Mouse (Mus musculus) embryonic facial prominence, embryonic 15.5 days (tissue): ENCODE results near the gene Cdc42ep2. TPM values are rescaled to one million over a fixed set of nuclear protein-coding genes. Genes with fewer than 3 reads are reported as not detected.
A peak's percentile ranks its signal among the peaks of the same experiment; 100 is the strongest.

Source experiments
- ATAC-seq: fragments of 200-750 bp; cut with Nextera tagmentation; 2 replicates; pipeline ENCODE4 v1.8.0; 2017; ENCODE audit warnings: low read depth, moderate TSS enrichment; ENCODE audit not compliant: insufficient number of reproducible peaks, low FRiP score, low TSS enrichment
- H3K27ac ChIP-seq: fragments of 300-500 bp; sonication (generic); replicated peaks from 2 replicates; pipeline ENCODE4 v1.5.1; 2015; ENCODE audit warnings: mild to moderate bottlenecking, inconsistent platforms
- H3K27me3 ChIP-seq: fragments of 300-500 bp; sonication (generic); 2 replicates; pipeline ENCODE4 v1.6.1; 2015; ENCODE audit warnings: inconsistent platforms
- H3K36me3 ChIP-seq: fragments of 300-500 bp; sonication (generic); 2 replicates; pipeline ENCODE4 v1.6.1; 2015; ENCODE audit warnings: mild to moderate bottlenecking, inconsistent platforms
- H3K4me1 ChIP-seq: fragments of 300-500 bp; sonication (generic); 2 replicates; pipeline ENCODE4 v1.6.1; 2015; ENCODE audit warnings: inconsistent platforms
- H3K4me2 ChIP-seq: fragments of 300-500 bp; sonication (generic); replicated peaks from 2 replicates; pipeline ENCODE4 v1.6.1; 2015; ENCODE audit warnings: mild to moderate bottlenecking, inconsistent platforms
- H3K4me3 ChIP-seq: fragments of 300-500 bp; sonication (generic); replicated peaks from 2 replicates; pipeline ENCODE4 v1.5.1; 2015; ENCODE audit warnings: mild to moderate bottlenecking, inconsistent platforms
- H3K9ac ChIP-seq: fragments of 300-500 bp; sonication (generic); 2 replicates; pipeline ENCODE4 v1.6.1; 2015; ENCODE audit warnings: inconsistent platforms
- H3K9me3 ChIP-seq: fragments of 300-500 bp; sonication (generic); replicated peaks from 2 replicates; pipeline ENCODE4 v1.6.1; 2016; ENCODE audit warnings: inconsistent platforms
- WGBS: fragments of 180-500 bp; shearing (Covaris S2); methylation state at CpG from one replicate; pipeline ENCODE4 v1.1.7; 2015; 5-methylcytosine and 5-hydroxymethylcytosine counted together
- polyA plus RNA-seq: library from polyadenylated mRNA; unstranded; fragments of >200 nt; fragmentation: Nextera tagmentation; extraction: Ambion mirVana; gene quantifications from 2 replicates; pipeline ENCODE4 v1.2.1, GENCODE M21; 2015

The Cdc42ep2 gene
- polyA plus RNA-seq, 1 experiment from 2014 or later: 11.0 TPM

GRCm38 (mm10) chr19:5911430-5912102, 13.1 kb downstream of the Cdc42ep2 start:
- no peak for ATAC-seq
- no peaks in the 10 kb centered on the region for H3K9me3 ChIP-seq
- H3K36me3 ChIP-seq: peaks cover 10% of the 10 kb centered on the region
- WGBS: 3% methylated on average over 14 of the region's 14 CpGs
- H3K4me3 ChIP-seq: peak overlapping the region; percentile 63
- H3K4me2 ChIP-seq: peak overlapping the region; percentile 75
- H3K4me1 ChIP-seq: peaks cover 30% of the 10 kb centered on the region
- H3K27me3 ChIP-seq: no peaks in the 10 kb centered on the region
- H3K27ac ChIP-seq: peak overlapping the region; percentile 88
- H3K9ac ChIP-seq: peak overlapping the region; percentile 86

GRCm38 (mm10) chr19:5910221-5910620, 14.4 kb downstream of the Cdc42ep2 start:
- WGBS: 29% methylated on average over 6 of the region's 6 CpGs
- Histone ChIP-seq H3K4me1 (peaks cover 30% of the 10 kb centered on the region), H3K4me3 (peak overlapping the region; percentile 16; the same call in 1 of the 2 replicates), H3K27me3 (no peaks in the 10 kb centered on the region), H3K9ac (peak overlapping the region; percentile 34; the same call in 1 of the 2 replicates), H3K9me3 (no peaks in the 10 kb centered on the region), H3K4me2 (peak overlapping the region; percentile 75), H3K36me3 (peaks cover 19% of the 10 kb centered on the region), H3K27ac (peak overlapping the region; percentile 68)
- peak; percentile 26; the same call in 1 of the 2 replicates for ATAC-seq

- Histone ChIP-seq H3K4me3 (no peak overlapping the region), H3K4me2 (no peak overlapping the region), H3K9me3 (no peaks in the 10 kb centered on the region), H3K27me3 (no peaks in the 10 kb centered on the region), H3K9ac (no peak overlapping the region), H3K4me1 (peaks cover 22% of the 10 kb centered on the region), H3K27ac (no peak overlapping the region), H3K36me3 (peaks cover 49% of the 10 kb centered on the region)
- 56% methylated on average over 3 of the region's 3 CpGs for WGBS
- no peak for ATAC-seq
These were observed 17.3 kb downstream of the Cdc42ep2 start for GRCm38 (mm10) chr19:5907275-5907674.

GRCm38 (mm10) chr19:5894002-5894678, 30.5 kb downstream of the Cdc42ep2 start, which contains the start of gene Tigd3:
TSS of gene Tigd3 (minus strand) at chr19:5894149.
- Histone ChIP-seq H3K36me3 (peaks cover 32% of the 10 kb centered on the region), H3K9me3 (no peaks in the 10 kb centered on the region), H3K27ac (peak within 1 kb of the TSS; percentile 51; the same call in 1 of the 2 replicates), H3K4me2 (peak within 1 kb of the TSS; percentile 86), H3K4me3 (peak within 1 kb of the TSS; percentile 60), H3K9ac (peak within 1 kb of the TSS; percentile 57), H3K27me3 (no peaks in the 10 kb centered on the region), H3K4me1 (peaks cover 15% of the 10 kb centered on the region)
- 3% methylated on average over 29 of the region's 36 CpGs for WGBS
- peak; percentile 96 for ATAC-seq

- WGBS: 7% methylated on average over 31 of the region's 31 CpGs
- H3K4me1 ChIP-seq: peaks cover 15% of the 10 kb centered on the region
- H3K4me2 ChIP-seq: peak overlapping the region; percentile 86
- H3K36me3 ChIP-seq: peaks cover 29% of the 10 kb centered on the region
- peak overlapping the region; percentile 57 for H3K9ac ChIP-seq
- H3K4me3 ChIP-seq: peak overlapping the region; percentile 60
- no peaks in the 10 kb centered on the region for H3K9me3 ChIP-seq
- H3K27me3 ChIP-seq: no peaks in the 10 kb centered on the region
- H3K27ac ChIP-seq: peak overlapping the region; percentile 51; the same call in 1 of the 2 replicates
- peak; percentile 9; the same call in 1 of the 2 replicates for ATAC-seq
These were observed 31.2 kb downstream of the Cdc42ep2 start for GRCm38 (mm10) chr19:5893282-5894001.

- H3K4me3 ChIP-seq: peak overlapping the region; percentile 60; the same call in 1 of the 2 replicates
- H3K4me1 ChIP-seq: peaks cover 15% of the 10 kb centered on the region
- no peak overlapping the region for H3K27ac ChIP-seq
- peaks cover 24% of the 10 kb centered on the region for H3K36me3 ChIP-seq
- no peak overlapping the region; the same call in 1 of the 2 replicates for H3K9ac ChIP-seq
- H3K4me2 ChIP-seq: peak overlapping the region; percentile 86
- H3K9me3 ChIP-seq: no peaks in the 10 kb centered on the region
- no peak for ATAC-seq
- 94% methylated on average over 13 of the region's 13 CpGs for WGBS
- H3K27me3 ChIP-seq: no peaks in the 10 kb centered on the region
These were observed 31.9 kb downstream of the Cdc42ep2 start for GRCm38 (mm10) chr19:5892735-5893134.

- no peak overlapping the region for H3K9ac ChIP-seq
- H3K4me3 ChIP-seq: no peak overlapping the region
- H3K4me1 ChIP-seq: peaks cover 15% of the 10 kb centered on the region
- no peak overlapping the region for H3K4me2 ChIP-seq
- no peak for ATAC-seq
- no peaks in the 10 kb centered on the region for H3K9me3 ChIP-seq
- H3K36me3 ChIP-seq: peaks cover 20% of the 10 kb centered on the region
- no peaks in the 10 kb centered on the region for H3K27me3 ChIP-seq
- 92% methylated on average over 7 of the region's 7 CpGs for WGBS
- no peak overlapping the region for H3K27ac ChIP-seq
These were observed 32.4 kb downstream of the Cdc42ep2 start for GRCm38 (mm10) chr19:5892262-5892661.

GRCm38 (mm10) chr19:5891521-5892258, 32.9 kb downstream of the Cdc42ep2 start:
- Histone ChIP-seq H3K4me2 (no peak overlapping the region), H3K4me1 (peaks cover 15% of the 10 kb centered on the region), H3K27me3 (no peaks in the 10 kb centered on the region), H3K9me3 (no peaks in the 10 kb centered on the region), H3K36me3 (peaks cover 16% of the 10 kb centered on the region), H3K27ac (no peak overlapping the region), H3K4me3 (no peak overlapping the region), H3K9ac (no peak overlapping the region)
- ATAC-seq: no peak
- WGBS: 94% methylated on average over 12 of the region's 12 CpGs

GRCm38 (mm10) chr19:5889211-5889610, 35.4 kb downstream of the Cdc42ep2 start:
- Histone ChIP-seq H3K27me3 (no peaks in the 10 kb centered on the region), H3K9ac (no peak overlapping the region), H3K4me3 (no peak overlapping the region), H3K9me3 (no peaks in the 10 kb centered on the region), H3K36me3 (peaks cover 8% of the 10 kb centered on the region; the same call in 1 of the 2 replicates), H3K27ac (no peak overlapping the region), H3K4me2 (no peak overlapping the region), H3K4me1 (peaks cover 14% of the 10 kb centered on the region)
- WGBS: 74% methylated on average over 4 of the region's 4 CpGs
- no peak for ATAC-seq

- Histone ChIP-seq H3K4me3 (no peak overlapping the region), H3K9ac (no peak overlapping the region), H3K36me3 (peaks cover 6% of the 10 kb centered on the region; the same call in 1 of the 2 replicates), H3K27ac (no peak overlapping the region), H3K4me1 (peaks cover 2% of the 10 kb centered on the region; the same call in 1 of the 2 replicates), H3K4me2 (no peak overlapping the region), H3K9me3 (no peaks in the 10 kb centered on the region), H3K27me3 (no peaks in the 10 kb centered on the region)
- no peak for ATAC-seq
- WGBS: 73% methylated on average over 3 of the region's 3 CpGs
These were observed 37.3 kb downstream of the Cdc42ep2 start for GRCm38 (mm10) chr19:5887234-5887815.
